Mouse (Mus musculus): ENCODE data around the gene Atg7.
"Not testable (repeated sequence)": the region's sequence is repeated elsewhere in the genome, so short reads cannot be mapped to it uniquely, and the experiment has no call there.

Atg7 gene

DNA sequence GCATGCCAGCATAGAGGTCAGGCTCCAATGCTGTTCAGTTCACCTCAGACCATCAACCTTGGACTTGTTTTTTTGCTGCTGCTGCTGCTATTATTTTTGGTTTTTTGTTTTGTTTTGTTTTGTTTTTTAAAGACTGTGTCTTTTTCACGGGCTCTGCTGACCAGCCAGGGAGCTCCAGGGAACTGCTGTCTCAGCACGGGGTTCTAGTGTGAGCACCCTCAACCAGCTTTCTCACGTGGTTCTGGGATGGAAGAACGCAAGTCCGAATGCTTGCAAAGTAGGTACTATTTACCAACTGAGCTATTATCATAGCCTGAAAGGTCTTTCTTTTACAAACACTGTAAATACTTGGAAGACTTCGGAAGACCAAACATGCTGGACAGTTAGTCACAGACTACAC is 233.6 kb downstream of the Atg7 start:
- DNase-seq (ENCODE audit: low read depth, low spot score) = no peak

DNA sequence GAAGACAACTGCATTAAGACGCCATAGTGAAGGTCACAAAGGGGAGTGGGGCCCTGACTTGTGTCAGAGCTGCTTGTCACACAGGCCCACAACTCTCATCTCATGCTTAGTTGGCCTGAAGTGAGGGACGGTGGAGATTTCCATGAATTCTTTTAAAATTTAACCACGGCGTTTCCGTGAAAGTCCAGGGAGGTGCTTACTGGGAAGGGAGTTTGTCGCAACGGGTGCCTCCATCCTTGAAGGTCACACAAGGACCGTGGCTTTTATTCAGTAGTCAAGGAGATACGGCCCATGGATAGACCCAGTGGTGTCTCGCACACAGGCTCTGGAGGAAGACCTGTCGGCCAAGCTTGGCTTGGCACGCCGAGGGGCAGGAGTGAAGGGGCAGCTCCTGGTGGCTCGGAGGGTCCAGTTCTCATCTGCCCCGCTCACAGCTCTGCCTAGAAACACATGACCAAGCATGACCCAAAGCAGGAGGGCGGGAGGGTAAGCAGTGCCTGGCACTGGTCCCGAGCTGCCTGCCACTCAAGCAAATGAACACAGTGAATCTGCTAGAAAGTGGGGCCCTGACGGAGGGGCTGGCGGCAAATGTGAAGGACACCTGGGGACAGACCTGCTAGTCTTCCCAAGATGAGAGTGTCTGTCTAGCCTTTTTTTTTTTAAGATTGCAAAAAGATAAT is 236.1 kb downstream of the Atg7 start:
- DNase-seq (ENCODE audit: low read depth, low spot score) = no peak

DNA sequence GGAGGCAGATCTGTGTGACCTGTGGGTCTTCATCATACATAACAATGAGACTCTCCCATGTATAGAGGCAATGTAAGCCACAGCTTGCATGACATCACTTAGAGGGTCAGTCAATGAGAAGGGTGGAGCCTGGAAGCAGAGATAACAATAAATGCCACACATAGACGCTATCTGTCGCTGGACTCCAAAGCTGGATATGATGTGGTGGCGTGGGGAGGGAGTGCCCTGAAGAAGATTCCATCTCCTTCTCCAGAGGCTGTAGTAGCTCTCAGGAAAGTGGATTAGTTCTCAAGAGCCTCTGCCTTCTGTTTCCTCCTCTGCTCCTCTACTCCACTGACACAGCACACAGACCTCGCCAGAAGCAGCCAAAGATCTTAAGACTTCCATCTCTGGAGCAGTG is 237.9 kb downstream of the Atg7 start:
- DNase-seq (ENCODE audit: low read depth, low spot score) = no peak

DNA sequence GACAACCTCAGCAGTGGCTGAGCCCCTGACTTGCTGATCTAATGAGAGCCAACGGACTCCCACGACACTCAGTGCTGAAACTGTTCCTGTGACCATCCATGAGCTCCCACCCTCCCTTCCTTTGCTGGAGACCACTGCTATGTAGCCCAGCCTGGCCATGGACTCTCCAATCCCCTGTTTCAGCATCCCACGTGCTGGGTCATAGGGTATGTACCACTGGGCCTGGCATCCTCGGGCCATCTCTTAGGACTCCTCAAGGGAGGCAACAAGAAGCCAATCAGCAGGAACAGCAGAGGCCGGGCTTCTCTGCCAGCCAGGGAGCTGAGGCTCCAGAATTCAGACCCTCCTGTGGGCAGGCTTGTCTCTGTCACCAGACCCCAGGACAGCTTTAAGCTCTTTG is 239.3 kb downstream of the Atg7 start:
- DNase-seq (ENCODE audit: low read depth, low spot score) = no peak

DNA sequence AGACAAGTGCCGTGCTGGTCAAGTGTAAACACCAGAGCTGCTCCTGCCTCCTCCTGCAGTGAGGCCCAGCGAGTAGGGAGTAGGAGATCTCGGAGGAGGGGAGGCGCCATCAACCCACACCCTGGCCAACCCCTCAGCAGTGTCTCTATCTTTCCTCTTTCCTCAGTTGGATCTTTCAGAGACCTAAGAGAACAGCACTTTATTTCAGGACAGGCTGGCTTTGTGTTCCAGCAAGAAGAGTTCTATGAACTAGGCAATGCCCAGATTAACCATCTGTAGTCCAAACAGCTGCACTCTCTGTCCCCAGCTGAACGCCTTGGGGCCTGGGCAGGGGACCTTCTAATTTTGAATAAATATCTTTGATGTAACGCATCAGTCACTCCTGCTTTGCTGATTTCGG is 239.8 kb downstream of the Atg7 start:
- no peak for DNase-seq (ENCODE audit: low read depth, low spot score)

DNA sequence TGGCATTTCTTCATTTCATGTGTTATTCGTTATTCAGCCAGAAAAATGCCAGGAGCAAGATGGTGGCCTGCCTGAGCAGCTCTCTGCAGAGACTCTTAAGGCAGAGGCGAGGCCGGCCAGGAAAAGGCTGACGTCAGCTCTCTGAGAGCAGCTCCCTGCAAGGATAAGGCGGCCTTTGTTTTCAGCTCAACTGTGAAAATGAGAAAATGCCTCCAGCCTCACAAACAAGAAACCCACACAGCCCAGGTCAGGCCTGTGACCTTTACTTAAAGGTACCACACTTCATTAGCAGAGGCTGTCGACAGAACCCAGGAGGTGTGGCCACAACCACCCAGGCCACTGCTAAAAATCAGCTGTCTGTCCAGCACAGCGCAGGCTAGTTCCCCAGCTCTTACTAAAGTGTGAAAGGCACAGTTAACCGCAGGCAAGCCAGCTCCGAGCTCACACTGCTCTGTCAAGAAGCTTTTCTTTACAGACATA is 240.4 kb downstream of the Atg7 start:
- DNase-seq (ENCODE audit: low read depth, low spot score) = peak; percentile 55

DNA sequence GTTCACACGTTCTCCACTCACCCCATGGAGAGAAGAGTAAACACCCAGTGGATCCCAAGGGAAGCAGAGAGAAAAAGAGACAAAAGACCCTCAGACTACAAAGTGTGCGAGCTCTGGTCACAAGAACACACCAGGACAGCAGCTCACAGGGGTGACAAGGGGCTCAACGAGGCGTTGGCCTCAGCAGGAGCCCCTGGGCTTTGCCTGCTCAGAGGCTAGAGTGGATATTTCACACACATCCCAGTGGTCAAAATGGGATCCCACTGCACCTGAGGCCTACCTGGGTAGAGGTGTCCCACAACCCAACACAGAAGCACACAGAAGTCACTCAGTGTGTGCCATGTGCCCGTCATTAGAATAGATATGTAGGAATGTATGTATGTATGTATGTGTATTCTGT is 242.2 kb downstream of the Atg7 start:
- no peak for DNase-seq (ENCODE audit: low read depth, low spot score)

DNA sequence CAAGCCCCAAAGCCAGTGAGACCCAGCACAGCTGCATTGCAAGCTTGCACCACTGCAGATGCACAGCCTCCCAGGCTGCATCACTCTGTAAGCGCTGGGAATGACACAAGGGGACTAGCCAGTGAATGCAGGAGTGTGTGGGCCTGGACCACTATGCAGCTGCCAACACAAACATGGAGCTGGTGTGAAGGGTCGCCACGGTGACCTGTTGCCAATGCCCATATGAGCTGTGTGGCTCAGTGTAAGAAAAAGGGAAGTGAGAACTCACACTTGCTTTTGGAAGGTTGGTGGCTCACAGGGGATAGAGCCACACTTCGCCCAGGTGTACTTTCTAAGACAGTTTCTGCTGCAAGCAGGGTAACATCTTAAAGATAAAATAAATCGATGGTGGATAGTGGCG is 243.1 kb downstream of the Atg7 start:
- DNase-seq (ENCODE audit: low read depth, low spot score) = no peak

DNA sequence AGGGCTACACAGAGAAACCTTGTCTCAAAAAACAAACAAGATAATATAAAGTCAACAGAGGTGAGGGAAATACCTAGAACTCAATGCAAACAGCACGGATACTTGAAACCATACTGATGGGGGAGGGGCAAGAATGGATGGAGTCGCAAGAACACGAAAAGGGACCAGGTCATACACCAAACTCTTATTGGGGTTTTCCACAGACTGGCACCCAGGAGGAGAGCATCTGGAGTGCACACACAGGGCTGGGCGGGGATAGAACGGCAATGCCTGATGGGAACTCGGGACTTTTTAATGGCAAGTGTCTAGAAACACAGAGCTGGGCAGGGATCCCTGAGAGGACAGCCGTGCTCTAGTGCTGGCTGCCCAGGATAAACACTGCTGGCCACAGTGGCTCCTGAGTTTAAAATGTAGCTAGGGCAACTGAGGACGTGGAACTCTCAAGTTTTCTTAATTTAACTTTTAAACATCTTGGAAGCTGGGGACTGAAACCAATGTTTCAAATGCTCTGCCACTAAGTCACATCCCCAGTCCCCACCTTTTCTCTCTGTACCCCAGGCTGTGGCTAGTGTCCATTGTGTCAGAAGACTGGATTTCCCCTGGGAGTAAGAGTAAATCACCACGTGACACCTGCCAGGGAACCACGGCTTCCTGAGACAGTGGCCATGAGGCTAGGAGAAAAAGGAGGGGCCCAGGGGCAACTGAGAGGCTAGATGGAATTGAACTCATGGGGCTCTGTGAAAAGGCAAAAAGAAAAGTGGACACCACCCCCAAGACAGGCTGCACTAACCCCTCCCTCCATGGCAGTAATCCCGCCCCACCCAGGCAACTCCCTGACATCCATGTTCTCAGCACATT is 243.8 kb downstream of the Atg7 start:
- no peak for DNase-seq (ENCODE audit: low read depth, low spot score)

DNA sequence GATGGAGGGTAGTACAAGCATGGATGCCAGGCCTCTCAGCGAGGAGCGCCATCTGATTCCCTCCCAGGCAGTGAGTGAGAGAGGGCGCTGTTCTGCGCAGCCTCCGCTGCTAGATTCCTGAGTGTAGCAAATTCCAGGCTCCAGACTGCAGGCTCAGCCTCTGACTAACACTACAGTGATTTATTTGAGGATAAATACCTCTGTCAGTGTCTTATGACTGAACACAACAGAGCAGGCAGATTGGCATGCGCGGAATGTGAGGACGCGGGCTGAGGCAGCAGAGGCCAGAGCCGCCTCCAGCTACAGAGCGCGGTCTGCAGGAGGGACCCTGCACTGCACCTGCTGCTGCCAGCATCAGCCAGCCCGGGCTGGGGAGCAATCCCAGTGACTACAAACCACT is 246.0 kb downstream of the Atg7 start:
- DNase-seq (ENCODE audit: low read depth, low spot score) = no peak

DNA sequence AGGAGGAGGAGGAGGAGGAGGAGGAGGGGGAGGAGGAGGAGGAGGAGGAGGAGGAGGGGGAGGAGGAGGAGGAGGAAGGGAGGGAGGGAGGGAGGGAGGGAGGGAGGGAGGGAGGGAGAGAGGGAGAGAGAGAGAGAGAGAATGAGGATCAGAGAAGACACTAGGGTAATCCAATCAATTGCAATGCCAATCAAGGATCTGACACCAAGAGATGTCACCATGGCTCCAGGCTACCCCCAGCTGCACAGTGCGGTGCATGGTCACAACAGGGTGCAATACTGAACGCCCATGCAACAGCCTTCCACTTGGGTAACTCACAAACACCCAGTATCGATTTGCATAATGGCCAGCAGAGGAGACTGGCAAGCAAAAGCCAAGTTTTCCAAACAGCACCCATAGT is 247.1 kb downstream of the Atg7 start:
- not testable (repeated sequence) for DNase-seq (ENCODE audit: low read depth, low spot score)

DNA sequence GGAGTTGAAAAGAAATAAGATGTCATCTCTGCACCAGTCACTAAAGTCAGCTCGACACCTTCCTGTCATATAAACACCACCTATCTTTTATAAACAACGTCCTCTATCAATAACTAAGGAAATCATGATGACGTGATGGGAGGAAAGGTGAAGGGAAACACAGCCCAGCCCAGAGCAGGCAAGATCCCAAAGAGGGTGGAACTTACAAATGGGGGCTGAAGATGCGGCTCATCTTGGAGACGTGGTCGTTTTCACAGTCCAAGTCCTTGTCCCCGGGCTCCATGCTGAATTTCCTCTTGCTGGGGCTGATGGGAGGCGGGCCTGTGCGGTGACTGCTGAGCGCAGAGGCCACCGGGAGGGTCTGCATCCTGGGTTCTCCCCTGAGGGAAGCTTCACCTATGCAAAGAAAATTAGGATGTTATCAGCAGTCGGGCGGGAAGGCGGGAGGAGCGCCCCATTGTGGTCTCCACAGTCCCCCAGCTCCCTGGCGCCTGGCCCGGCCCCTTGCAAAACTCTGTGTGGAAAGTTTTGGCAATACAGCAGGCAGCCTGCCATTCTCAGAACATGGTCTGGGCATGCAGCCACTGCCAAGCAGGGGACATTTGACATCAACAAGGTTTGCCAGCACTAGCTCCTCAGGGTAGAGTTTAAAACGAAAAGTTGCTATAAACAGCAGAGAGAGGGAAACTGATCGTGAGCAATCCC is 247.7 kb downstream of the Atg7 start:
- no peak for DNase-seq (ENCODE audit: low read depth, low spot score)

DNA sequence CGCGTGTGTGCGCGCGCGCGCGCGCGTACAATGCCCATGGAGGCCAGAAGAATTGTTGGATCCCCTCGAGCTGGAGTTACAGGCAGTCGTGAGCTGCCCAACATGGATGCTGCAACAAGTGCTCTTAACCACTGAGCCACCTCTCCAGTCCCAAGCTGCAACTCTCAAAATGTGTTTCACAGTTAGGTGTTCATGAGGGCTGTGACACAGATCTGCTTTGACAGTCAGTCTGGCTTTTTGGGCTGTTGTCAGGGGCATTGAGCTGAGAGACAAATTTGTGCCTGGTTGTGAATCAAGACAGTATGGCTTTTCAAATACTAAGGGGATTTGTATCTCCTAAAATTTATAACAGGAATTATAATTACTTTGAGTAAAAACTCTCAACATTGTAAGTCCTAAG is 248.4 kb downstream of the Atg7 start:
- DNase-seq (ENCODE audit: low read depth, low spot score) = no peak

DNA sequence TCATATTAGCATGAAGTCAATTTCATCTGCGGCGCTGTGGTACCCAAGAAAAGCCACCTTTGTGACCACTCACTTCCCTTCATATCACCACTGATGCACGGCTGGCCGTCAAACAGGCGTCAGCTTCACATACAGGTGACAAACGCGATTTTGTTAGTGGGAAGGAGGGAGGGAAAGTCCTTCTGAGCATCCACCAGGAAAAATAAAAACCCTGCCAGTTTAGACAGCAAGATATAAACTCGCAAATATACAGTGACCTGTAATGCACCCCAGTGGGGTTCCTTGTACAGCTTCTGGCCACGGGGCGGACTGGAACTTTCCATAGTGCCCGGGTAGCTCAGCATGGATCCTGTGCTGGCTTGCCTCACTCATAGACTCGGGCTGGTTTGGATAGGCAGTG is 248.9 kb downstream of the Atg7 start:
- DNase-seq (ENCODE audit: low read depth, low spot score) = no peak

DNA sequence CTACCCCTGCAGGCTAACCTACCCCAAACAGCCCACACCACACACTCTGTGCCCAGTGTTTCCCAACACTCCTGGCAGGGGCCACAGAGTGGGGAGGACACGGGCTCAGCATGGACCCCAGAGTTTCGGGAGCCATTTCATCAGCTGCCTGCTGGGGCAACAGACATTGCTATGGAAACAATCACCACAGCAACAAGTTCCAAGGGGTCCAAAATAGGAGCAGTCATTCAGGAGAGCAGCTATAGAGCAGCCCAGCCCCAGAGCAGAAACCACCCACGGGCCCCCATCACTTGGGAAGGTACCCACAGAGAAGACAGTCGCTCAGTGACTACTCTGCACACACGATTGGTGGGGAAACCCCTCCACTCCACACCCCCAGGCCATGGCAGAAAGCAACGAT is 249.5 kb downstream of the Atg7 start:
- peak; percentile 77 for DNase-seq (ENCODE audit: low read depth, low spot score)

DNA sequence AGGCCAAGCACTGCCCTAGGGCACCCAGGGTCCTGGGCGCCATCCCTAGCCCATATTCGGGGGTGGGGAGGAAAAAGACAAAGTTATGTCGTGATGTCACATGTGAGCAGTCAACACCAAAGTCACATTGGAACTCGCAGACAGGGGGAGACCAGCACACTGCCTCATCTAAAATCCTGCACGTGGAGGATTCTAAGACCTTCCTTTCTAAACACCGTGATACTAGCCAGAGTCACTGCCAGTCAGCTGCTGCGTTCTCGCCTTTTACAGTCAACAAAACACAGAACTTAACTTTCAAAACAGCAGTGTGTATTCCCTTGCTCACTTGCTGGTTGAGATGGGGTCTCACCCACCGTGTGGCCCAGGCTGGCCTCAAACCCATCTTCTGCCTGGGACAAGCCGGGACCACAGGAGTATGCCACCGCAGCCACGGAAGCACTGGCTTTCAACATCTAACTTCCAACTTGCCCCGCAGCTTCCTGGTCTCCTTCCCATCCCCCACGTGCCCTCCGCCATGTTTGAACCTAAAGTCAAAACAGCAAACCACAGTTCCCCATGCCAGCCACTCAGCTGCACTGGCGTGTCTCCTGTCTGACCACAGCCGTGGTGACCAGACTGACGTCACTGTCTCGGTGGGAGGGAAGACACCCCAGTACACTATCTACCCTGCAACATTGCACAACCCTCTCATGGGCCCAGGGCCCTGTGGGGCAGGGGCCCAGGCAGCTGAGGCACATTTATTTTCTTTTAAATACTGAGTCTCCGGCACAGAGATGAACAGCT is 250.7 kb downstream of the Atg7 start:
- DNase-seq (ENCODE audit: low read depth, low spot score) = peak; percentile 86

DNA sequence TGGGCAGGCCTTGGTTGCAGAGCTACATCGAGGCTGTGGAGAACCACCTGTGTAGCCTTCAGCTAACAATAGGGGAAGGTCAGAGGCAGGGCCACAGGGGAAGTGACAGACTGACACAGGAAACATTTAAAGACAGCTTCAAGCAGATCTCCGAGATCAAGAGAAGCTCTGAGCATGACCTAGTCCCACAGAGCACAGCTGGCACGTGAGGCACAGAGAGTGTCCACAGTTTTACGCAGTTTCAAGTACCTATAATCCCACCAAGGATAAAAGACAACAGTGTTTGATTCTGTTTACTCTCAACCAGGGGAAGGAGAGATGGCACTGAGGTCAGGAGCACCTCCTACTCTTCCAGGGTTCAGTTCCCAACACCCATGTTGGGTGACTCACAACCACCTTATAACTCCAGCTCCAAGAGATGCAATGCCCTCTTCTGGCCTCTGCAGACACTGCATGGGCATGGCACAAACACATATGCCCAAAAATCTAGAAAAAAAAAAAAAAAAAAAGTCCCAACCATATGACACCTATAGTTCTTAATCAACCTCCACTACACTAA is 251.7 kb downstream of the Atg7 start:
- DNase-seq (ENCODE audit: low read depth, low spot score) = peak; percentile 70

DNA sequence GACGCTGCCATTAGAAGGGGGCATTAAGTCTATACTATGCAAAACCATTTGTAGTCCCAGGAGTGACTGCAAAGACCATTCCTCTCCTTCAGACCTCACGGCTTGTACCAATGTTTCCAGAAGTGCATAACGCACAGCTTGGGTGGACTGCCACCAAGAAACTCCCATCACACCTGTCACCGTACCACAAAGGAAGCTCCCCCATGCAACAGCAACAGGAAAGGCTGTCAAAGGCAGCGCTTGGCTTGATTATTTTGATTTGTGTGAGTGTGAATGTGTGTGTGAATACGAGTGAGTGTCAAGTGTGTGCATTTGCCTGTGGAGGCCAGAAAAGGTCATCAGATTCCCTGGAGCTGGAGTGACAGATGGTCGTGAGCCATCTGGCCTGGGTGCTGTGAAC is 252.3 kb downstream of the Atg7 start:
- DNase-seq (ENCODE audit: low read depth, low spot score) = no peak

DNA sequence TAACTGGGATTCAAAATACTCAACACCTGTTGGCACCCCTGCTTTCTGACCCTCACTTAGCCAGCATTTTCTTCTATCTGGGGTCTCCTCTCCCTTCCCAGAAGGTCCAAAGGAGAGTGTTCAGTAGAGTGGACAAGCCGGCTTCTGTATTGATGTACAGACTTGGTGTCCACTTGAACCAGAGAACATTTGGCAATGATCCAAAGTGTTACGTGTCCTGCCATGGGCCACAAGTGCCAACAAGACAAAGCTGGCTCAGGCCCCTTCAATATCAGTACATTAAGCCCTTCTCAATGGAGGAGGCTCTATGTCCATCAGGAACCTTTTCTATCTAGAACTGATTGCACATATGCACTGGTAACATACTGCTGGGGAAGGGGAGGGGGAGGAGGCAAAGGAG is 253.4 kb downstream of the Atg7 start:
- no peak for DNase-seq (ENCODE audit: low read depth, low spot score)

DNA sequence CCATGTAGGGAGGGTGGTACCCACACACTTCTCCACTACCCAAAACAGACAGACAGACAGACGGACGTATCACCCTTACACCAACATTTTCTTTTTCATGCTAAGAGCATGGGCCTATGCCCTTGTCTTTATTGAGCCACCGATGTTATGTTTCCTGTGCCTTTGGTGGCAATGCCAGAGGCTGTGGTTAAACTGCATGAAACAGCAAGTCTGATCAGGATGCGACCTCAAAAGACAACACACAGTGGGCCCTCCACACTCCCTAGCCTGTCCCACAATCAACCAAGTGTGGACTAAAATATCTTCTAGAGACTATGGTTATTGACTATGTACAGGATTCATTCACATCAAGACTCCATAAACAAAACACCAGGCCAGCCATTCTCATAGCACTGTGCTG is 256.1 kb downstream of the Atg7 start:
- DNase-seq (ENCODE audit: low read depth, low spot score) = no peak

DNA sequence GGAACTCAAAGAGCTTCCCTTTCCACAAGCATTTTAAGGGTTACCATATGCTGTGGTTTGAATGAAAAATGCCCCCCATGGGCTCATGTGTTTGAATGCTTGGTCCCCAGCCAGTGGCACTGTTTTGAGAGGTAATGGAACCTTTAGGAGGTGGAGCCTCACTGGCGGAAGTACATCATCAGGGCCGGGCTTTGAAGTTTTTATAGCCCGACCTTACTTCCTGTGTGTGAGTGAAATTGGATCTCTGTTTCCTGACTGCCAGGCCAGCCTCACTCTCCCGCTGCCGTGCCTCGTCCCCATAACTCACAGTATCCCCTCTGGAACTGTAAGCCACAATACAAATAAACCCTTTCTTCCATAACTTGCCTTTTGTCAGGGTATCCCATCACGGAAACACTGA is 256.8 kb downstream of the Atg7 start:
- peak; percentile 61 for DNase-seq (ENCODE audit: low read depth, low spot score)

Data from CD4-positive, CD25-positive, alpha-beta regulatory T cell, adult 2 months (primary cell).